Mouse (Mus musculus): ENCODE measurements at regions not wholly inside any gene's neighbourhood (a gene's known extent, or its start where the extent isn't known, plus 50 kb on each side); places are given as distances from the start of the nearest gene placed in this dataset.

DNA sequence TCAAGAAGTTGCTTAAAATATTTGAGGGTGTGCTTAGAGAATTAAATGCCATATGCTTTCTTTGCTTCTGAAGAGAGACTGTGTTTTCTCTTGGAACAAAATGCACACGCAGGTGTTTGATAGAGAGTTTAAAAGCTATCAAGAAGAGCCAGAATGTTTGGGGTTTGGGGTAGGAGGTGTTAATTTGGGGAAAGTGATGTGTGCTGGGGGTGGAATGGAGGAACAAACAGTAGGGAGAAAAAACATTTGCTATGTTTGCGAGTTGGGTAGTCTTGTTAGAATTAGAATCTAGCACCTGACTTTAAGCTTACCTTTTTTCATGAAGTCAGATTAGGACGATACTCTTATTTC is 1248.9 kb upstream of the Zeb2 start:
- Histone ChIP-seq H3K36me3 (ENCODE audit: control insufficient read depth, insufficient read depth) (no peaks in the 10 kb centered on the region), H3K4me2 (ENCODE audit: low read depth) (no peak overlapping the region), H3ac (ENCODE audit: control insufficient read depth, insufficient read length) (no peak overlapping the region)

DNA sequence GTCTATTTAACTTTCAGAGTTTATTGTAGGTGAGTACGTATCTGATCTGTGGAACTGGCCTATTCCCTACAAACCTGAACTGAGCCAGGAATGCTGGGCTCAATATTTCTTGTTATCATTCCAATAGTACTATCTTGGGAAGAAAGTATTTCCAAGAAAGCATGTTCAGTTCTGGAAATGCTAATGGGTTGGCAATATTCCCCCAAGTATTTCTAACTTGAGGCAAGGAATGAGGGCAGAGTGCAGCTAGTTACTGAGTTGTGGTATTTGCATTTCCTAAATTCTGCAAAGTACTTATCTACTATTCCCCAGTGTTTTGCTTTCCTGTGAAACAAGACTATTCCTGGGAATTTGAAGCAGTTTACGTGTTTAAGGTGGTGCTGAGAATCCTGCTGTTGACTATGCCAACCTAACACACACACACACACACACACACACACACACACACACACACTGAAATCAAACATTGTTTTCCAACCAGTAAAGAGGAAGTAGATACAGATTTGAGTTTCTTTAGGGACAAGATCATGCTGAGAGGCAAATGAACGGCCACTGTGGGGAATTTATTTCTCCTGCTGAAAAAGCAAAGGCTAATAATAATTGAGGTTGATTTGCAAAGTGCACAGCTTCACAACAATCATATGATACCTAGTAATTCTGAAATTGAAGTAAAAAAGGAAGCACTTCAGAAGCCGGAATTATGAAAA is 1248.4 kb upstream of the Zeb2 start:
- Histone ChIP-seq H3K4me3 (no peak overlapping the region), H3ac (ENCODE audit: control insufficient read depth, insufficient read length) (no peak overlapping the region), H3K4me2 (ENCODE audit: low read depth) (no peak overlapping the region), H3K79me2 (ENCODE audit: control insufficient read depth, insufficient read depth) (no peaks in the 10 kb centered on the region), H3K36me3 (ENCODE audit: control insufficient read depth, insufficient read depth) (no peaks in the 10 kb centered on the region), H3K27me3 (ENCODE audit: control insufficient read depth, insufficient read depth, insufficient read length) (no peaks in the 10 kb centered on the region)
- TF ChIP-seq MAX (IDR thresholded peaks at IDR 0.05; ENCODE audit: low read depth) = no peak
- no peak for TF ChIP-seq SRF (IDR thresholded peaks at IDR 0.05; ENCODE audit: control insufficient read depth, insufficient read length, low read depth)
- no peak for TF ChIP-seq MYOG (IDR thresholded peaks at IDR 0.05; ENCODE audit: control insufficient read depth in 1 of 3, insufficient read depth in 1 of 3, insufficient read length in 2 of 3, low read depth in 2 of 3)
- TF ChIP-seq TCF12 (IDR thresholded peaks at IDR 0.05; ENCODE audit: insufficient read depth, poor library complexity, severe bottlenecking) = no peak
- no peak for TF ChIP-seq POLR2AphosphoS2 (IDR thresholded peaks at IDR 0.05; ENCODE audit: insufficient read length, low read depth)

More for the DNA sequence above, 1248.9 kb upstream of the Zeb2 start:
- no peak for TF ChIP-seq POLR2A (IDR thresholded peaks at IDR 0.05; ENCODE audit: insufficient read length, low read depth)
- no peak for TF ChIP-seq TCF3 (IDR thresholded peaks at IDR 0.05; ENCODE audit: insufficient read length, low read depth)
- TF ChIP-seq POLR2AphosphoS2 (IDR thresholded peaks at IDR 0.05; ENCODE audit: insufficient read length, low read depth) = no peak
- TF ChIP-seq MYOG (IDR thresholded peaks at IDR 0.05; ENCODE audit: control insufficient read depth in 1 of 3, insufficient read depth in 1 of 3, insufficient read length in 2 of 3, low read depth in 2 of 3) = no peak
- TF ChIP-seq MYOD1 (IDR thresholded peaks at IDR 0.05; ENCODE audit: control insufficient read depth in 1 of 3, insufficient read length in 2 of 3, low read depth in 2 of 3) = no peak
- no peak for TF ChIP-seq TCF12 (IDR thresholded peaks at IDR 0.05; ENCODE audit: insufficient read depth, poor library complexity, severe bottlenecking)
- TF ChIP-seq SRF (IDR thresholded peaks at IDR 0.05; ENCODE audit: control insufficient read depth, insufficient read length, low read depth) = no peak
- no peak for TF ChIP-seq REST (IDR thresholded peaks at IDR 0.05; ENCODE audit: insufficient read depth, insufficient read length)
- no peaks in the 10 kb centered on the region for H3K79me2 ChIP-seq (ENCODE audit: control insufficient read depth, insufficient read depth)
- no peaks in the 10 kb centered on the region for H3K27me3 ChIP-seq (ENCODE audit: control insufficient read depth, insufficient read depth, insufficient read length)
- no peak overlapping the region for H3K4me3 ChIP-seq

DNA sequence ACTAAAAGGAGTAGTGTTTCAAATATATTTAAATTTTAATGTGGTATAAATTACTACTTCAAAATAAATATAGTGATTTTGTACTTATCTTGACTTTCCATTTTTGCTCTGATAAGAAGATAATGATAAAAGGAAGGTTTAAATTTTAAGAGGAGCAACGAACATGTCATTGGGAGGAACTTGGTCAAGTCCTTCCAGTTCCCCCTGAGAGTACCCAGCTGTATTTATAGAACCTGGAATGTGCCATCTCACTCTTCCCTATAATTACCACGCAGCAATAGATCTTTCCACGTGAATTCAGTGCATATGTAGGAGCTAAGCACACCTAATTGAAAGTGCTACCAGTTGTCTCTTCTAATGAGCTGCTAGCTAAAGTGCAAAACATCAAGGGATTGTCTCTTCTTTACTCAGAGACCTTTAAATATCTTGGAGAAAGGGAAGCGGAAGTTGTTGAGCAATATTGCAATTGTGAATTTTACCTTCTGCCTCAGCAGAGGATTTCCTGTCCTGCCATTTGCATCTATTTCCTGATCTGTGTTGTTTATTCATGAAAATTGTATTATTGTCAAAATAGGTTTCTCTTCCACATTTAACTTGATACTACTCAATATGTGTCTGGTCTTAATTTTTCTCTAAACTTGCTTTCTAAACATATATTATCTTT is 1243.0 kb upstream of the Zeb2 start:
- no peaks in the 10 kb centered on the region for H3K27me3 ChIP-seq (ENCODE audit: control insufficient read depth, insufficient read depth, insufficient read length)
- H3K4me2 ChIP-seq (ENCODE audit: low read depth) = no peak overlapping the region
- TF ChIP-seq POLR2A (IDR thresholded peaks at IDR 0.05; ENCODE audit: insufficient read length, low read depth) (no peak), REST (IDR thresholded peaks at IDR 0.05; ENCODE audit: insufficient read depth, insufficient read length) (no peak), E2F4 (IDR thresholded peaks at IDR 0.05; ENCODE audit: insufficient read depth) (no peak), POLR2AphosphoS2 (IDR thresholded peaks at IDR 0.05; ENCODE audit: insufficient read length, low read depth) (no peak), MYOG (IDR thresholded peaks at IDR 0.05; ENCODE audit: control insufficient read depth in 1 of 3, insufficient read depth in 1 of 3, insufficient read length in 2 of 3, low read depth in 2 of 3) (no peak), SRF (IDR thresholded peaks at IDR 0.05; ENCODE audit: control insufficient read depth, insufficient read length, low read depth) (no peak), CEBPB (IDR thresholded peaks at IDR 0.05; ENCODE audit: insufficient read depth, poor library complexity, severe bottlenecking) (no peak), MAX (IDR thresholded peaks at IDR 0.05; ENCODE audit: low read depth) (no peak), USF1 (IDR thresholded peaks at IDR 0.05; ENCODE audit: low read depth) (no peak)
- no peaks in the 10 kb centered on the region for H3K36me3 ChIP-seq (ENCODE audit: control insufficient read depth, insufficient read depth)
- no peaks in the 10 kb centered on the region for H3K79me2 ChIP-seq (ENCODE audit: control insufficient read depth, insufficient read depth)
- H3ac ChIP-seq (ENCODE audit: control insufficient read depth, insufficient read length) = no peak overlapping the region
- no peak overlapping the region for H3K4me3 ChIP-seq

DNA sequence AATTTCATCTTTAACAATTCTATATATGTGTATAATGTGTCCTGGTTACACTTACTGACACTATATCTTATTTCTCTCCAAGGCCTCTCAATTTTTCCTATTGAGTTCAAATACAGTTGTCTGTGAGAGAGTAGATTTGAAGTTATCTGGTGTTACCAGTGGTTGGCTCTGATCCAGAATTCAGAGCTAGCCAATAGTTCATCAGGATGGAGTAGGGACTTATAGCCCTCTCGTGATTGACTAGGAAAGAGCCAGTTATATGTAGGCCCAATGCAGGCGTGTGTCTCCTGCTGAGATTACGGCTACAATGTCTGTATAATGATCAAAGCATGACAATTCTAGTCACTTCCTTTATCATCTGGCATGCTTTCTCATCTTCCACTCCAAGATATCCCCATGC is 1241.0 kb upstream of the Zeb2 start:
- Histone ChIP-seq H3K27me3 (ENCODE audit: control insufficient read depth, insufficient read depth, insufficient read length) (no peaks in the 10 kb centered on the region), H3K4me3 (no peak overlapping the region), H3ac (ENCODE audit: control insufficient read depth, insufficient read length) (no peak overlapping the region), H3K4me2 (ENCODE audit: low read depth) (no peak overlapping the region), H3K79me2 (ENCODE audit: control insufficient read depth, insufficient read depth) (no peaks in the 10 kb centered on the region), H3K36me3 (ENCODE audit: control insufficient read depth, insufficient read depth) (no peaks in the 10 kb centered on the region)
- TF ChIP-seq POLR2AphosphoS2 (IDR thresholded peaks at IDR 0.05; ENCODE audit: insufficient read length, low read depth) (no peak), MYOD1 (IDR thresholded peaks at IDR 0.05; ENCODE audit: control insufficient read depth in 1 of 3, insufficient read length in 2 of 3, low read depth in 2 of 3) (no peak), POLR2A (IDR thresholded peaks at IDR 0.05; ENCODE audit: insufficient read length, low read depth) (no peak), REST (IDR thresholded peaks at IDR 0.05; ENCODE audit: insufficient read depth, insufficient read length) (no peak), SRF (IDR thresholded peaks at IDR 0.05; ENCODE audit: control insufficient read depth, insufficient read length, low read depth) (no peak), E2F4 (IDR thresholded peaks at IDR 0.05; ENCODE audit: insufficient read depth) (no peak), TCF12 (IDR thresholded peaks at IDR 0.05; ENCODE audit: insufficient read depth, poor library complexity, severe bottlenecking) (no peak), USF1 (IDR thresholded peaks at IDR 0.05; ENCODE audit: low read depth) (no peak)

DNA sequence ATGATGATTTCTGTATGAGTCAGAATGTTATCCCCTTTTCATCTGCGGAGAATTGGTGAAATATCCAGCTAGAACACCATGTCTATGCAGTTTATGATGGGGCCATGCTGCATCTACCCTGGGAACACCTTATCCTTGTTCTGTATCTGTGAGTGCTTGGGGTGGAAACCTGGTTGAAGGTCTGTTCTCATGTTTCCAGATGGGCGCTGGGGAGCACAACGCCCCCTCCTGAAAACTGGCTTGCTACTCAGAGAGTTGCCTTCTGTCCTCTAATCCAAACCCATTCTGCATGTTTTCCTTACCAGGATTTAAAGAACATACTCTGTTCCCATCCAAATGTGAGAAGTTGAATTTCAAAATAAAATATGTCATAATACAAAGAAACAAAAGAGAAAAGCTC is 1239.5 kb upstream of the Zeb2 start:
- no peak overlapping the region for H3K4me3 ChIP-seq
- H3K4me2 ChIP-seq (ENCODE audit: low read depth) = no peak overlapping the region
- H3K79me2 ChIP-seq (ENCODE audit: control insufficient read depth, insufficient read depth) = no peaks in the 10 kb centered on the region
- H3ac ChIP-seq (ENCODE audit: control insufficient read depth, insufficient read length) = no peak overlapping the region
- H3K36me3 ChIP-seq (ENCODE audit: control insufficient read depth, insufficient read depth) = no peaks in the 10 kb centered on the region
- TF ChIP-seq TCF12 (IDR thresholded peaks at IDR 0.05; ENCODE audit: insufficient read depth, poor library complexity, severe bottlenecking) (no peak), E2F4 (IDR thresholded peaks at IDR 0.05; ENCODE audit: insufficient read depth) (no peak), USF1 (IDR thresholded peaks at IDR 0.05; ENCODE audit: low read depth) (no peak), POLR2A (IDR thresholded peaks at IDR 0.05; ENCODE audit: insufficient read length, low read depth) (no peak), REST (IDR thresholded peaks at IDR 0.05; ENCODE audit: insufficient read depth, insufficient read length) (no peak), MAX (IDR thresholded peaks at IDR 0.05; ENCODE audit: low read depth) (no peak), TCF3 (IDR thresholded peaks at IDR 0.05; ENCODE audit: insufficient read length, low read depth) (no peak), SRF (IDR thresholded peaks at IDR 0.05; ENCODE audit: control insufficient read depth, insufficient read length, low read depth) (no peak), CEBPB (IDR thresholded peaks at IDR 0.05; ENCODE audit: insufficient read depth, poor library complexity, severe bottlenecking) (no peak), MYOD1 (IDR thresholded peaks at IDR 0.05; ENCODE audit: control insufficient read depth in 1 of 3, insufficient read length in 2 of 3, low read depth in 2 of 3) (no peak), MYOG (IDR thresholded peaks at IDR 0.05; ENCODE audit: control insufficient read depth in 1 of 3, insufficient read depth in 1 of 3, insufficient read length in 2 of 3, low read depth in 2 of 3) (no peak), POLR2AphosphoS2 (IDR thresholded peaks at IDR 0.05; ENCODE audit: insufficient read length, low read depth) (no peak)
- H3K27me3 ChIP-seq (ENCODE audit: control insufficient read depth, insufficient read depth, insufficient read length) = no peaks in the 10 kb centered on the region
